Mouse (Mus musculus) forebrain, embryonic 15.5 days (tissue): ENCODE results near the gene Daam1. TPM values are rescaled to one million over a fixed set of nuclear protein-coding genes. Genes with fewer than 3 reads are reported as not detected.

Source experiments
- ATAC-seq: fragments of 200-750 bp; cut with Nextera tagmentation; replicated peaks from 2 replicates; pipeline ENCODE4 v1.8.0; 2017; ENCODE audit warnings: mild to moderate bottlenecking, moderate TSS enrichment, moderate library complexity
- H3K27ac ChIP-seq: fragments of 300-500 bp; sonication (generic); replicated peaks from 2 replicates; pipeline ENCODE4 v1.5.1; 2015; ENCODE audit warnings: mild to moderate bottlenecking, inconsistent platforms
- H3K27me3 ChIP-seq: fragments of 300-500 bp; sonication (generic); 2 replicates; pipeline ENCODE4 v1.6.1; 2015; ENCODE audit warnings: inconsistent platforms
- H3K36me3 ChIP-seq: fragments of 300-500 bp; sonication (generic); 2 replicates; pipeline ENCODE4 v1.6.1; 2015; ENCODE audit warnings: mild to moderate bottlenecking, inconsistent platforms
- H3K4me1 ChIP-seq: fragments of 300-500 bp; sonication (generic); 2 replicates; pipeline ENCODE4 v1.6.1; 2015; ENCODE audit warnings: inconsistent platforms
- H3K4me2 ChIP-seq: fragments of 300-500 bp; sonication (generic); replicated peaks from 2 replicates; pipeline ENCODE4 v1.6.1; 2015; ENCODE audit warnings: mild to moderate bottlenecking, inconsistent platforms
- H3K4me3 ChIP-seq: fragments of 300-500 bp; sonication (generic); 2 replicates; pipeline ENCODE4 v1.5.1; 2015; ENCODE audit warnings: mild to moderate bottlenecking, inconsistent platforms
- H3K9ac ChIP-seq: fragments of 300-500 bp; sonication (generic); replicated peaks from 2 replicates; pipeline ENCODE4 v1.6.1; 2015; ENCODE audit warnings: mild to moderate bottlenecking, inconsistent platforms
- H3K9me3 ChIP-seq: fragments of 300-500 bp; sonication (generic); 2 replicates; pipeline ENCODE4 v1.6.1; 2016; ENCODE audit warnings: inconsistent platforms
- WGBS: fragments of 180-500 bp; shearing (Covaris S2); methylation state at CpG from one replicate; pipeline ENCODE4 v1.1.7; 2015; ENCODE audit warnings: mixed read lengths; 5-methylcytosine and 5-hydroxymethylcytosine counted together
- polyA plus RNA-seq: library from polyadenylated mRNA; unstranded; fragments of >200 nt; fragmentation: Nextera tagmentation; extraction: Ambion mirVana; gene quantifications from 2 replicates; pipeline ENCODE4 v1.2.1, GENCODE M21; 2015

The Daam1 gene
- polyA plus RNA-seq, 1 experiment from 2014 or later: 25.6 TPM

- Histone ChIP-seq H3K4me1 (no peaks in the 10 kb centered on the region), H3K9ac (no peak overlapping the region), H3K9me3 (no peaks in the 10 kb centered on the region), H3K27me3 (no peaks in the 10 kb centered on the region), H3K27ac (no peak overlapping the region), H3K4me3 (no peak overlapping the region), H3K4me2 (no peak overlapping the region), H3K36me3 (no peaks in the 10 kb centered on the region)
- 93% methylated on average over 14 of the region's 14 CpGs for WGBS
- no peak for ATAC-seq
Observed at GRCm38 (mm10) chr12:71812567-71812966, 18.3 kb upstream of the Daam1 start.

GRCm38 (mm10) chr12:71813251-71813650 lies 17.6 kb upstream of the Daam1 start:
- H3K4me2 ChIP-seq: no peak overlapping the region
- H3K9ac ChIP-seq: no peak overlapping the region
- no peak for ATAC-seq
- no peaks in the 10 kb centered on the region for H3K27me3 ChIP-seq
- H3K27ac ChIP-seq: no peak overlapping the region
- no peaks in the 10 kb centered on the region for H3K9me3 ChIP-seq
- H3K4me1 ChIP-seq: no peaks in the 10 kb centered on the region
- H3K4me3 ChIP-seq: no peak overlapping the region
- 83% methylated on average over 9 of the region's 9 CpGs for WGBS
- H3K36me3 ChIP-seq: no peaks in the 10 kb centered on the region

- Histone ChIP-seq H3K4me2 (no peak overlapping the region), H3K9me3 (no peaks in the 10 kb centered on the region), H3K27ac (no peak overlapping the region), H3K9ac (no peak overlapping the region), H3K27me3 (no peaks in the 10 kb centered on the region), H3K36me3 (no peaks in the 10 kb centered on the region), H3K4me1 (no peaks in the 10 kb centered on the region), H3K4me3 (no peak overlapping the region)
- WGBS: 53% methylated on average over 7 of the region's 7 CpGs
- no peak for ATAC-seq
Observed at GRCm38 (mm10) chr12:71813761-71814160, 17.1 kb upstream of the Daam1 start.

DNA sequence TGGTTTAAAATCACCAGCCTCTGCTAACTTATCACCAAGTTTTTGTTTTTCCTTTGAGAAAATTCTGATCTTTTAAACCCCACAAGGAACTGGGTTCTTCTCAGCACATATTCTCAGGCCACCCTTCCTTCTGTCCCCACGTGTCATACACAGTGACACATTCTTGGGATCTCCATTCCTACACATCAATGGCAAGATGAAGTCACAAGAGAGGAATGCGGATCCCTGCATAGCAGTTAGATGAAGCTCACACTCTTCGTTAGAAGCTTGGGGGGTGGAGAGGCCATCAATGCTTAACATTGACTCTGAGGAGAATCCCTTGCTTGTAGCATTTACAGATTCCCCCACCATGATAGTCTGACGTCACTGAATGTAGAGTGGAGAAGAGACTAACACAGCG lies 10.8 kb upstream of the Daam1 start:
- no peaks in the 10 kb centered on the region for H3K36me3 ChIP-seq
- no peaks in the 10 kb centered on the region for H3K27me3 ChIP-seq
- H3K4me1 ChIP-seq: no peaks in the 10 kb centered on the region
- no peak overlapping the region for H3K4me2 ChIP-seq
- H3K9me3 ChIP-seq: no peaks in the 10 kb centered on the region
- no peak overlapping the region for H3K27ac ChIP-seq
- 75% methylated on average over 5 of the region's 5 CpGs for WGBS
- H3K4me3 ChIP-seq: no peak overlapping the region
- ATAC-seq: no peak
- H3K9ac ChIP-seq: no peak overlapping the region

GRCm38 (mm10) chr12:71821272-71821671 lies 9.6 kb upstream of the Daam1 start:
- H3K27ac ChIP-seq: no peak overlapping the region
- H3K4me3 ChIP-seq: no peak overlapping the region
- H3K36me3 ChIP-seq: no peaks in the 10 kb centered on the region
- H3K9me3 ChIP-seq: no peaks in the 10 kb centered on the region
- no peak overlapping the region for H3K9ac ChIP-seq
- H3K4me2 ChIP-seq: no peak overlapping the region
- WGBS: 95% methylated on average over 5 of the region's 5 CpGs
- no peak for ATAC-seq
- no peaks in the 10 kb centered on the region for H3K27me3 ChIP-seq
- H3K4me1 ChIP-seq: no peaks in the 10 kb centered on the region

GRCm38 (mm10) chr12:71821743-71822142 lies 9.1 kb upstream of the Daam1 start:
- no peaks in the 10 kb centered on the region for H3K4me1 ChIP-seq
- H3K4me2 ChIP-seq: no peak overlapping the region
- no peak overlapping the region for H3K9ac ChIP-seq
- 75% methylated on average over 8 of the region's 8 CpGs for WGBS
- no peak overlapping the region for H3K27ac ChIP-seq
- no peaks in the 10 kb centered on the region for H3K36me3 ChIP-seq
- no peaks in the 10 kb centered on the region for H3K27me3 ChIP-seq
- no peak overlapping the region for H3K4me3 ChIP-seq
- no peaks in the 10 kb centered on the region for H3K9me3 ChIP-seq
- no peak for ATAC-seq

GRCm38 (mm10) chr12:71824927-71825326 lies 6.0 kb upstream of the Daam1 start:
- H3K27me3 ChIP-seq: no peaks in the 10 kb centered on the region
- WGBS: 62% methylated on average over 6 of the region's 6 CpGs
- peaks cover 4% of the 10 kb centered on the region; the same call in 1 of the 2 replicates for H3K4me1 ChIP-seq
- ATAC-seq: no peak
- H3K9me3 ChIP-seq: no peaks in the 10 kb centered on the region
- H3K4me3 ChIP-seq: no peak overlapping the region
- no peak overlapping the region for H3K4me2 ChIP-seq
- no peaks in the 10 kb centered on the region for H3K36me3 ChIP-seq
- H3K9ac ChIP-seq: no peak overlapping the region
- H3K27ac ChIP-seq: no peak overlapping the region

DNA sequence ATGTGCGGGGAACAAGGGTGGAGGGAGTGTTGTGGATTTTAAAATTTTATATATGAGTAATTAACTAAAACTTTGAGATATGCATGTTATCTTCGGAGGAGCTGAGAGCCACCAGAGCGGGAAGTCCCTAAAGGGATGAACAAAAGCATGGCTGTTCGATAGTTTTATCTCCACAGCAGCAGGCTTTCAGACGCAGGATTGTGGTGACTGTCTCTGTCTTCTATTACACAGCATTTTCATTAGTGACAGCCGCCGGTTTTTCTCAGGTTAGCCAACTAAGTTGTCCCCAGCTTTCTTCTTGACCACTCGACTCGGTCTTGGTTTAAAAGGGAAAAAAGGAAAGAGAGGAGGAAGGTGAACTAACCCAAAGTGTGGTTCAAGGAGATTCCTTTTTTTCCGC lies 739 bp upstream of the Daam1 start:
- no peaks in the 10 kb centered on the region for H3K36me3 ChIP-seq
- no peak for ATAC-seq
- H3K27me3 ChIP-seq: no peaks in the 10 kb centered on the region
- H3K27ac ChIP-seq: peak overlapping the region; percentile 75
- H3K4me2 ChIP-seq: peak overlapping the region; percentile 52
- peak overlapping the region; percentile 83 for H3K9ac ChIP-seq
- no peaks in the 10 kb centered on the region for H3K9me3 ChIP-seq
- peak overlapping the region; percentile 97 for H3K4me3 ChIP-seq
- WGBS: 15% methylated on average over 10 of the region's 10 CpGs
- H3K4me1 ChIP-seq: peaks cover 37% of the 10 kb centered on the region

DNA sequence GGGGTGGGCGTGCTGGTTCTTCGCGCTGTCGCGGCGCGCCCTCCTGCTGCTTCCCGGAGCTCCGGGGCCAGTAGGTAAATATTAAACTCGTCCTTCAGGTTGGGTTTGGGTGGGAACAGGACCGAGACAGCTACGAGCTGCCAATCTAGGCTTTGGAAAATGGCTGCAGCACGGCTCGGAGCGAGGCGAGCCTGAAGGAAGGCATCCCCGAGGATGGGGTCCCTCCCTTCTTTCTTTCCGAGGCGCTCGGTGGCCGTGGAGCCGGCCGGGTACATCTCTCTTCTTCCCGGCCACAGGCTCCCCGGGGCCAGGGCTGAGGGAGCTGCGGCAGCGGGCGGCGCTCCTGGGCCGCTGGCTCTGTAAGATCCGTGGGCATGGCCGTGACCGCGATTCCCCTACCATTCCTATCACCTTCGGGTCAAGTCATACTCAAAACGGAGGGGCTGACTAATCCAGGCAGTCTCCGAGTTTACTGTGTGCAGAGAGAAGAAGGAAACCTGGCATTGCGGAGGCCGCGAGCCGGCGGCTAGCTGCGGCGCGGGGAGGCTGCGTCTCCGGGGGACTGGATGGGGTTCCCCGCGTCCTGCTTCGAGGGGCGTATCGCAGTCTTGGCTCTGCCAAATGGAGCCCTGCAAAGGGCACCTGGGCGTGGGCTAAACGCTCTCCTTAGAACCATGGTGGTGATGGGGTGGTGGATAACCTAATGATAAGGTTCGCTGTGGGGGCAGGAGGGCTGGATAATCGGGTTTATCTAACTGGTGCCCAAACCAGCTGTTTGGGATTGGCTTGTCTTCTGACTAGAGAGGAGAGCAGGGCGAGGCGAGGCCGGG lies 595 bp downstream of the Daam1 start:
- Histone ChIP-seq H3K27me3 (no peaks in the 10 kb centered on the region), H3K9ac (peak overlapping the region; percentile 98), H3K27ac (peak overlapping the region; percentile 99), H3K36me3 (no peaks in the 10 kb centered on the region), H3K4me3 (peak overlapping the region; percentile 97), H3K9me3 (no peaks in the 10 kb centered on the region), H3K4me2 (peak overlapping the region; percentile 88), H3K4me1 (peaks cover 50% of the 10 kb centered on the region)
- WGBS: under 1% methylated on average over 58 of the region's 59 CpGs
- peak; percentile 57 for ATAC-seq

- Histone ChIP-seq H3K36me3 (no peaks in the 10 kb centered on the region), H3K4me2 (peak overlapping the region; percentile 88), H3K9ac (peak overlapping the region; percentile 98), H3K4me1 (peaks cover 58% of the 10 kb centered on the region), H3K27me3 (no peaks in the 10 kb centered on the region), H3K9me3 (no peaks in the 10 kb centered on the region), H3K4me3 (peak overlapping the region; percentile 97), H3K27ac (peak overlapping the region; percentile 99)
- WGBS: 0% methylated on average over 12 of the region's 12 CpGs
- no peak for ATAC-seq
Observed at GRCm38 (mm10) chr12:71832225-71832624, 1.3 kb downstream of the Daam1 start.

- H3K4me1 ChIP-seq: peaks cover 74% of the 10 kb centered on the region
- H3K36me3 ChIP-seq: no peaks in the 10 kb centered on the region
- no peak overlapping the region for H3K4me2 ChIP-seq
- ATAC-seq: no peak
- H3K9me3 ChIP-seq: no peaks in the 10 kb centered on the region
- no peaks in the 10 kb centered on the region for H3K27me3 ChIP-seq
- no peak overlapping the region for H3K9ac ChIP-seq
- no peak overlapping the region for H3K27ac ChIP-seq
- WGBS: 73% methylated on average over 7 of the region's 7 CpGs
- H3K4me3 ChIP-seq: no peak overlapping the region
Observed at GRCm38 (mm10) chr12:71834041-71834440, 3.2 kb downstream of the Daam1 start.

DNA sequence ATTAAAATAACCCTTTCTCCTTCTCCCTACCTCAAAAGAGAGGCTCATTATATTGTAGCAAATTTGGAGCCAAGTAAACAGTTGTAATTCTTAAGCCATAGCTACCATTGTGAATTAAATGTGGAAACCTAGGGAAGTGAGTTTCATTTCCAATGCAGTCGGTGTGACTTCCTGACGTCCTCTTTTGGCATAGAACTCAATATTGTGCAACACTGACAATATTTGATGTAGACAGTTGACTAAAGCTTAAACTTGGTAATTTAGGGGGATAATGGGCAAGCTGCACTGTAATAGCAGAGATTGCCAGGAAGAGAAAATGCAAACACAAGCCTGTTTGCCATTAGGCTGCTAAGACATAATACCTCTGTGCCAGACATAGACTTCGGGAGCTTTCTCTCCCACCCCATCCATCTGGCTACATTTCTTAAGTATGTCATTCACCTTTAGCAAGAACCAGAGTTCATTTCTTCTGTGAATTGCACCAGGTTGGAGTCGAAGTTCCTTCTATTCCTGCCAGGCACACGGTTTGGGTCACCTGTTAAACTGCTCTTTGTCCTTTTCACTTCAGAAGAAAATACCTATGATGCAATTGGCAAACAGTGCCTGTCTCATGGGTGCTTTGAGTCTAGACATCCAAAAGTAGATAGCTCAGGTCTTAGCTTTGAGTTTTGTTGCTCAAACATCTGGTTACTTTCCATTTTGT lies 5.2 kb downstream of the Daam1 start:
- Histone ChIP-seq H3K4me2 (no peak overlapping the region), H3K4me1 (peaks cover 85% of the 10 kb centered on the region), H3K36me3 (no peaks in the 10 kb centered on the region), H3K9ac (no peak overlapping the region), H3K4me3 (no peak overlapping the region), H3K9me3 (no peaks in the 10 kb centered on the region), H3K27ac (no peak overlapping the region; the same call in 1 of the 2 replicates), H3K27me3 (no peaks in the 10 kb centered on the region)
- ATAC-seq: no peak
- 56% methylated on average over 5 of the region's 5 CpGs for WGBS
